Mouse (Mus musculus) MEL (cell line): ENCODE measurements around the gene Notum.
A peak's percentile ranks its signal among the peaks of the same experiment; 100 is the strongest.

Experiments
- CTCF ChIP-seq, 3 experiments: IDR thresholded peaks in 2 of 3; conservative IDR thresholded peaks in 1 of 3; 2 replicates each; pipeline ENCODE4 v1.5.1; 2011 to 2012; ENCODE audit warnings: low read length in 3 of 3, low read depth in 2 of 3, mild to moderate bottlenecking in 2 of 3, improper control_type of control experiment in 1 of 3, inconsistent platforms in 1 of 3, mixed read lengths in 1 of 3, moderate library complexity in 1 of 3; ENCODE audit not compliant: control insufficient read depth in 1 of 3, insufficient read depth in 1 of 3, poor library complexity in 1 of 3, severe bottlenecking in 1 of 3
- ELF1 ChIP-seq: IDR thresholded peaks from 2 replicates; pipeline ENCODE4 v1.6.1; 2014; ENCODE audit warnings: low read depth, mild to moderate bottlenecking, inconsistent platforms, low read length, improper control_type of control experiment, moderate library complexity
- EP300 ChIP-seq, 2 experiments: IDR thresholded peaks; 2 replicates each; pipeline ENCODE4 v1.6.1; 2011; ENCODE audit warnings: improper control_type of control experiment in 2 of 2, low read length in 2 of 2, low read depth in 1 of 2, mild to moderate bottlenecking in 1 of 2
- GABPA ChIP-seq: IDR thresholded peaks from 2 replicates; pipeline ENCODE4 v1.6.1; 2012; ENCODE audit warnings: low read depth, mild to moderate bottlenecking, inconsistent platforms, low read length, improper control_type of control experiment, moderate library complexity
- KAT2A ChIP-seq: conservative IDR thresholded peaks from 2 replicates; pipeline ENCODE4 v1.6.1; 2012; ENCODE audit warnings: low read depth, low read length, improper control_type of control experiment, inconsistent platforms
- MAFK ChIP-seq: IDR thresholded peaks from 2 replicates; pipeline ENCODE4 v1.6.1; 2011; ENCODE audit warnings: low read depth, mild to moderate bottlenecking, low read length, improper control_type of control experiment, borderline replicate concordance
- MYC ChIP-seq: IDR thresholded peaks from 2 replicates; pipeline ENCODE4 v1.6.1; 2011; ENCODE audit warnings: low read depth, mild to moderate bottlenecking, low read length, improper control_type of control experiment, moderate library complexity
- POLR2A ChIP-seq, 2 experiments: IDR thresholded peaks; 2 replicates each; pipeline ENCODE4 v1.6.1; 2011 to 2012; ENCODE audit warnings: low read length in 2 of 2, mild to moderate bottlenecking in 2 of 2, control low read depth in 1 of 2, improper control_type of control experiment in 1 of 2, low read depth in 1 of 2, moderate library complexity in 1 of 2; ENCODE audit not compliant: control insufficient read depth in 1 of 2, insufficient read depth in 1 of 2, poor library complexity in 1 of 2
- POLR2AphosphoS2 ChIP-seq: IDR thresholded peaks from 2 replicates; pipeline ENCODE4 v1.6.1; 2011; ENCODE audit warnings: low read length, improper control_type of control experiment
- POLR2AphosphoS5 ChIP-seq: IDR thresholded peaks from 2 replicates; pipeline ENCODE4 v1.6.1; 2012; ENCODE audit warnings: low read depth, borderline replicate concordance, mild to moderate bottlenecking, inconsistent platforms, low read length, moderate library complexity, mixed read lengths
- TAL1 ChIP-seq: IDR thresholded peaks from 2 replicates; pipeline ENCODE4 v1.6.1; 2012; ENCODE audit warnings: mild to moderate bottlenecking, inconsistent platforms, low read length, moderate library complexity, mixed read lengths
- TCF12 ChIP-seq: IDR thresholded peaks from 2 replicates; pipeline ENCODE4 v1.6.1; 2014; ENCODE audit warnings: low read depth, mild to moderate bottlenecking, inconsistent platforms, low read length, improper control_type of control experiment, moderate library complexity
- ZMIZ1 ChIP-seq: IDR thresholded peaks from 2 replicates; pipeline ENCODE4 v1.6.1; 2012; ENCODE audit warnings: low read depth, mild to moderate bottlenecking, inconsistent platforms, low read length, improper control_type of control experiment, moderate library complexity
- ZNF384 ChIP-seq: IDR thresholded peaks from 2 replicates; pipeline ENCODE4 v1.6.1; 2012; ENCODE audit warnings: low read depth, mild to moderate bottlenecking, inconsistent platforms, low read length, improper control_type of control experiment

- no peak; the same call in 1 of the 2 replicates for TF ChIP-seq KAT2A
- TF ChIP-seq TCF12, result peak; percentile 65; the same call in 1 of the 2 replicates
- peak; percentile 92 for TF ChIP-seq ZMIZ1
- peak; percentile 98 for TF ChIP-seq POLR2AphosphoS2
- no peak; the same call in 1 of the 2 replicates for TF ChIP-seq MYC
- TF ChIP-seq CTCF (IDR thresholded peaks at IDR 0.05 in 2 of 3, conservative IDR thresholded peaks at IDR 0.05 in 1 of 3; ENCODE audit: control insufficient read depth in 1 of 3, insufficient read depth in 1 of 3, low read depth in 2 of 3, low read length in 3 of 3, poor library complexity in 1 of 3, severe bottlenecking in 1 of 3), result no peak
- TF ChIP-seq POLR2A (IDR thresholded peaks at IDR 0.05; ENCODE audit: control insufficient read depth in 1 of 2, insufficient read depth in 1 of 2, low read depth in 1 of 2, low read length in 2 of 2, poor library complexity in 1 of 2), result peak; percentile 89 to 92
- no peak for TF ChIP-seq ZNF384
- peak; percentile 73; the same call in 1 of the 2 replicates for TF ChIP-seq POLR2AphosphoS5
- no peak; a peak in 1 of 4 replicates for TF ChIP-seq EP300 (IDR thresholded peaks at IDR 0.05; ENCODE audit: low read depth in 1 of 2, low read length in 2 of 2)
- TF ChIP-seq MAFK, result no peak
- no peak for TF ChIP-seq TAL1
- 0 out of 2 replicates have a peak, but pooled peaks have one; percentile 8 for TF ChIP-seq ELF1
- no peak for TF ChIP-seq GABPA
Observed at GRCm38 (mm10) chr11:120617519-120618112, 43.4 kb downstream of the Notum start, which contains the start of gene Pcyt2.
